Mouse (Mus musculus) CH12.LX (cell line): ENCODE measurements around the gene Hist1h2ag.

Experiments used
- CTCF ChIP-seq, 2 experiments: IDR thresholded peaks in 1 of 2; conservative IDR thresholded peaks in 1 of 2; 2 replicates each; pipeline ENCODE4 v1.5.1; 2011 to 2012; ENCODE audit warnings: low read depth in 2 of 2, low read length in 2 of 2, improper control_type of control experiment in 1 of 2, inconsistent platforms in 1 of 2, mild to moderate bottlenecking in 1 of 2, moderate library complexity in 1 of 2
- E2F4 ChIP-seq: IDR thresholded peaks from 2 replicates; pipeline ENCODE4 v1.6.1; 2011; ENCODE audit warnings: low read depth, low read length, improper control_type of control experiment; ENCODE audit not compliant: insufficient replicate concordance
- GABPA ChIP-seq: IDR thresholded peaks from 2 replicates; pipeline ENCODE4 v1.6.1; 2012; ENCODE audit warnings: low read depth, low read length, improper control_type of control experiment, inconsistent platforms; ENCODE audit not compliant: insufficient replicate concordance
- MAX ChIP-seq: IDR thresholded peaks from 2 replicates; pipeline ENCODE4 v1.6.1; 2011; ENCODE audit warnings: low read length, improper control_type of control experiment
- NELFE ChIP-seq: IDR thresholded peaks from 2 replicates; pipeline ENCODE4 v1.6.1; 2011; ENCODE audit warnings: low read depth, low read length, improper control_type of control experiment
- NRF1 ChIP-seq: IDR thresholded peaks from 2 replicates; pipeline ENCODE4 v1.6.1; 2014; ENCODE audit warnings: low read depth, mild to moderate bottlenecking, inconsistent platforms, low read length, improper control_type of control experiment, moderate library complexity
- POLR2A ChIP-seq: IDR thresholded peaks from 2 replicates; pipeline ENCODE4 v1.6.1; 2011; ENCODE audit warnings: low read depth, mild to moderate bottlenecking, improper control_type of control experiment, low read length
- POLR2AphosphoS2 ChIP-seq: IDR thresholded peaks from 2 replicates; pipeline ENCODE4 v1.6.1; 2011; ENCODE audit warnings: low read depth, low read length, improper control_type of control experiment
- SIN3A ChIP-seq: IDR thresholded peaks from 2 replicates; pipeline ENCODE4 v1.6.1; 2012; ENCODE audit warnings: low read length, improper control_type of control experiment, inconsistent platforms
- TCF12 ChIP-seq: IDR thresholded peaks from 2 replicates; pipeline ENCODE4 v1.6.1; 2014; ENCODE audit warnings: low read depth, mild to moderate bottlenecking, inconsistent platforms, low read length, improper control_type of control experiment
- USF1 ChIP-seq: IDR thresholded peaks from 2 replicates; pipeline ENCODE4 v1.6.1; 2014; ENCODE audit warnings: low read depth, mild to moderate bottlenecking, inconsistent platforms, low read length, improper control_type of control experiment
- ZC3H11A ChIP-seq: IDR thresholded peaks from 2 replicates; pipeline ENCODE4 v1.6.1; 2012; ENCODE audit warnings: low read depth, mild to moderate bottlenecking, inconsistent platforms, low read length, improper control_type of control experiment
- ZKSCAN1 ChIP-seq: IDR thresholded peaks from 2 replicates; pipeline ENCODE4 v1.6.1; 2012; ENCODE audit warnings: low read depth, inconsistent platforms, low read length, improper control_type of control experiment, borderline replicate concordance
- ZMIZ1 ChIP-seq: IDR thresholded peaks from 2 replicates; pipeline ENCODE4 v1.6.1; 2012; ENCODE audit warnings: low read depth, mild to moderate bottlenecking, inconsistent platforms, low read length, improper control_type of control experiment

GRCm38 (mm10) chr13:22049737-22050440, 7.1 kb upstream of the Hist1h2ag start:
- TF ChIP-seq NELFE: no peak
- no peak for TF ChIP-seq CTCF (conservative IDR thresholded peaks at IDR 0.05 in 1 of 2, IDR thresholded peaks at IDR 0.05 in 1 of 2; ENCODE audit: low read depth in 2 of 2, low read length in 2 of 2)
- TF ChIP-seq E2F4: peak; percentile 20; the same call in 1 of the 2 replicates
- no peak for TF ChIP-seq ZMIZ1
- TF ChIP-seq USF1: no peak
- TF ChIP-seq ZC3H11A: no peak
- peak; percentile 69 for TF ChIP-seq TCF12
- peak; percentile 56 for TF ChIP-seq POLR2A
- TF ChIP-seq NRF1: peak; percentile 58; the same call in 1 of the 2 replicates
- peak; percentile 67 for TF ChIP-seq MAX
- TF ChIP-seq ZKSCAN1: no peak
- no peak for TF ChIP-seq POLR2AphosphoS2
- TF ChIP-seq SIN3A: no peak; the same call in 1 of the 2 replicates
- no peak for TF ChIP-seq GABPA
